In the genomic region with DNA sequence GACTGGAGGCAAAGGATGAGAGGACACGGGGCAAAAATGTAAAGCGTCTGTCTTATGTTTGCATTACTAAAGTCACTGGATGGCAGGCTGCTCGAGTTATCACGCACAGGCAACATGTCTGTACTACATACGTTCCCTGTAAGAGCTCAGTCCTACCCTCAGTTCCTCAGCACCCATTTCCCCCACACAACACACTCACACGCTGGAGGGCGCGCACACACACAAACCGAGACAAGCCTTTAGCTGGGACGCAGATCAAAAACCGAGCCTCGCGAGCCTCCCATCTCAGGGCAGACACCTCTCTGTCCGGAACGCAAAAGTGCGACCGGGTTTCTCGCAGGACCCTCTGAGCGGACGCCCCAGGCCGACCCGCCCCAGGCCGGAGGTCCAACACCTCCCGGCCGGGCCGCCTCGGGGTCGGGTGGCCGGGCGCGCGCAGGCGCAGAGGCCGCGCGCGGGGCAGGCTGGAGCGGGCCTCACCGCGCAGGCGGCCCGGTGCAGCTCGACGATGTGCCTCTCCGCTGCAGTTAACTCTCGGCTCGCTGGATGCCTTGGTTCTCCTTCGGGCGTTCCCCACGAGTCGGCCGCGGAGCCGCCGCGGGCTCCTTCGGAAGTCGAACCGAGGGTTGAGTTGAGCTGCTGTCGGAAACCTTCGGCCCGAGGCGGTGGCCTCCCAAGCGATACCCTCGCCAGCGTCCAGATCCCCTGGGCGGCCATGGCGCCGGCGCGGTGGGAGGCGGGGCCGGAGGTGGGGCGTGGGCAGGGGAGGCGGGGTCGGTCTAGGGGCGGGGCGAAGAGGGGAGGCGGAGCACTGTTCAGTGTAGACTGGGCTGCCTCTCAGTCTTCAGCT, we compare ENCODE assay signal across 8 mouse cellular contexts. TPM values are rescaled to one million over a fixed set of nuclear protein-coding genes. Genes with fewer than 3 reads are reported as not detected.
A peak's percentile ranks its signal among the peaks of the same experiment; 100 is the strongest.
DNase-seq lines count a peak whose midpoint lies in the region; ATAC-seq and TF ChIP-seq lines count a peak whose summit lies in the region.
"Not testable (repeated sequence)": the region's sequence is repeated elsewhere in the genome, so short reads cannot be mapped to it uniquely, and the experiment has no call there.

A gene (minus strand): TSS at position 752 of the 850 bp plus-strand sequence.

- peak; percentile 99 for ATAC-seq in heart, embryonic 12.5 days (ENCODE audit: insufficient number of reproducible peaks, low FRiP score)
- peak; percentile 99 for ATAC-seq in kidney, postnatal 0 days (replicated peaks; ENCODE audit: low FRiP score, low read depth)
- ATAC-seq in liver, embryonic 11.5 days (replicated peaks; ENCODE audit: low FRiP score), result peak; percentile 99

- not testable (repeated sequence) for H3K27me3 ChIP-seq in erythroblast, embryonic 14.5 days (ENCODE audit: control insufficient read depth); heart, embryonic 12.5 days (replicated peaks); kidney, postnatal 0 days (ENCODE audit: insufficient read depth, low read length); liver, embryonic 11.5 days (replicated peaks; ENCODE audit: control insufficient read depth, insufficient read depth, low read length); splenic B cell, adult 2 months (ENCODE audit: control insufficient read depth, insufficient read depth, low read length, poor library complexity, severe bottlenecking)

- peak within 1 kb of the TSS; percentile 82 for H3K27ac ChIP-seq in heart, embryonic 12.5 days (ENCODE audit: poor library complexity, severe bottlenecking)
- peak within 1 kb of the TSS; percentile 81 for H3K27ac ChIP-seq in kidney, postnatal 0 days
- peak within 1 kb of the TSS; percentile 58 for H3K27ac ChIP-seq in liver, embryonic 11.5 days (ENCODE audit: low read depth, low read length)

- H3K9me3 ChIP-seq in erythroblast, embryonic 14.5 days (ENCODE audit: control insufficient read depth, low read length); heart, embryonic 12.5 days (replicated peaks); kidney, postnatal 0 days (replicated peaks; ENCODE audit: low read length); liver, embryonic 11.5 days (ENCODE audit: control insufficient read depth, low read length): not testable (repeated sequence)

- DNase-seq in B cell, adult 2 months, result peak; percentile 85 to 87
- DNase-seq in brain, adult 2 months (ENCODE audit: low read depth, low spot score), result peak; percentile 90
- DNase-seq in kidney, postnatal 0 days (ENCODE audit: low spot score), result peak; percentile 83
- DNase-seq in liver, embryonic 11.5 days (ENCODE audit: low spot score), result peak; percentile 92
- DNase-seq in naive thymus-derived CD4-positive, alpha-beta T cell, adult 2 months (ENCODE audit: low read depth), result peak; percentile 90
- DNase-seq in splenic B cell, adult 2 months (ENCODE audit: low read depth, low spot score), result peak; percentile 85

- not testable (repeated sequence) for H3K4me1 ChIP-seq in erythroblast, embryonic 14.5 days (ENCODE audit: control insufficient read depth); heart, embryonic 12.5 days (replicated peaks); kidney, postnatal 0 days (replicated peaks; ENCODE audit: insufficient read depth, low read length); liver, embryonic 11.5 days (replicated peaks; ENCODE audit: control insufficient read depth, insufficient read depth, low read length)

- under 1% methylated on average over 57 of the region's 79 CpGs for WGBS in heart, embryonic 12.5 days
- 1% methylated on average over 39 of the region's 79 CpGs for WGBS in kidney, postnatal 0 days
- under 1% methylated on average over 43 of the region's 79 CpGs for WGBS in liver, embryonic 11.5 days

- H3K9ac ChIP-seq in heart, embryonic 12.5 days, result peak within 1 kb of the TSS; percentile 74
- peak within 1 kb of the TSS; percentile 54; the same call in 1 of the 2 replicates for H3K9ac ChIP-seq in kidney, postnatal 0 days (ENCODE audit: low read depth, low read length)
- H3K9ac ChIP-seq in liver, embryonic 11.5 days (ENCODE audit: low read depth, low read length), result peak within 1 kb of the TSS; percentile 60

- H3K36me3 ChIP-seq in erythroblast, embryonic 14.5 days (ENCODE audit: control insufficient read depth); heart, embryonic 12.5 days; kidney, postnatal 0 days (ENCODE audit: insufficient read depth, low read length); liver, embryonic 11.5 days (ENCODE audit: control insufficient read depth, insufficient read depth, low read length); splenic B cell, adult 2 months (ENCODE audit: control insufficient read depth, insufficient read depth, low read length, poor library complexity, severe bottlenecking): not testable (repeated sequence)

- TF ChIP-seq CTCF in kidney, postnatal 0 days (IDR thresholded peaks at IDR 0.05; ENCODE audit: low read depth), result not testable (repeated sequence)

- H3K4me2 ChIP-seq in heart, embryonic 12.5 days, result peak within 1 kb of the TSS; percentile 51
- H3K4me2 ChIP-seq in kidney, postnatal 0 days (ENCODE audit: low read length), result peak within 1 kb of the TSS; percentile 38
- H3K4me2 ChIP-seq in liver, embryonic 11.5 days, result peak within 1 kb of the TSS; percentile 42

- H3K4me3 ChIP-seq in erythroblast, embryonic 14.5 days (replicated peaks), result peak within 1 kb of the TSS; percentile 62
- peak within 1 kb of the TSS; percentile 57 for H3K4me3 ChIP-seq in heart, embryonic 12.5 days
- H3K4me3 ChIP-seq in kidney, postnatal 0 days (replicated peaks; ENCODE audit: low read depth, low read length), result peak within 1 kb of the TSS; percentile 41
- peak within 1 kb of the TSS; percentile 50 for H3K4me3 ChIP-seq in liver, embryonic 11.5 days (ENCODE audit: low read depth, low read length)

RNA-seq across cellular contexts. Expression of the gene that starts here (rescaled TPM):
- 3.9 and 4.5 TPM in 2 replicates for polyA plus RNA-seq in erythroblast, embryonic 14.5 days (2012)
- 26.6 and 31.3 TPM in 2 replicates for polyA plus RNA-seq in heart, embryonic 12.5 days (2016; fragmentation: Nextera tagmentation; extraction: Ambion mirVana)
- polyA plus RNA-seq in kidney, postnatal 0 days (2015; fragmentation: Nextera tagmentation; extraction: Ambion mirVana), result 64.6 and 74.4 TPM in 2 replicates
- 27.8 and 31.4 TPM in 2 replicates for polyA plus RNA-seq in liver, embryonic 11.5 days (2014; fragmentation: Nextera tagmentation; extraction: Ambion mirVana)

Comparison
In these comparisons a context has a peak if more than half of its experiments do, and no peak if none do; other contexts are left out.
1. Peak in every context shown above with its lines: DNase-seq, ATAC-seq, H3K4me3 ChIP-seq and H3K27ac ChIP-seq.